8 mouse cellular contexts compared by ENCODE assay signal in the genomic region with DNA sequence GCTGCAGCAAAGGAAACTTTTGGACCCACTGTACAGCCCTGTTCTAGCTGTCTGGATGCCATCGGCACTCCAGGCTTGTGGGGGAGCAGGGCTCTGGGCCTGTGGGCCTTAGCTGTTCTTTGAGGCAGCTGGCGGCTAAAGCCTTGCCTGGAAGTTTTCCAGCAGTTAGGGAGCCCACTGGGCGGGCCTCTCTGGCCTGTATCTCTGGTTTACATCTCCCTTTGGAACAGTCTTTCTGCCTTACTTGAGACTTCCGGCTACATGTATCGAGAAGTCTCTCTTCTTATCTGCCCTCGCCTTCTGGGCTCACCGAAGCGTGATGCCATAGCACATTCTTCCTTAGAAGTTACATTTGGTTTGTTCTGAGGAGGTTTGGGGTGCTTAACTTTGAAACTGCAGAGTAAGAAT.
DNase-seq lines count a peak whose midpoint lies in the region; ATAC-seq lines count a peak whose summit lies in the region.

No protein-coding gene starts in this region.

- intact Hi-C loops in gastrocnemius, postnatal 14 days (cut with DNase I; ENCODE audit: low total_unique reads), result no loop called here
- intact Hi-C loops in left cerebral cortex, postnatal 36 days (cut with DNase I), result no loop called here

- DNase-seq in gastrocnemius, postnatal 14 days, result peak; percentile 44
- no peak for DNase-seq in gastrocnemius, adult 18-20 months (ENCODE audit: low spot score)
- DNase-seq in spleen, adult 12 weeks (ENCODE audit: low spot score), result peak; percentile 57
- no peak for DNase-seq in spleen, adult 18-20 months
- no peak for DNase-seq in liver, embryonic 11.5 days (ENCODE audit: low spot score)
- no peak for DNase-seq in thymus, postnatal 14 days
- no peak for DNase-seq in left cerebral cortex, postnatal 36 days (ENCODE audit: low spot score in 2 of 2)

- no peaks in the 10 kb centered on the region for H3K9me3 ChIP-seq in liver, embryonic 11.5 days (ENCODE audit: control insufficient read depth, low read length)
- H3K9me3 ChIP-seq in stomach, embryonic 16.5 days (replicated peaks; ENCODE audit: control insufficient read depth, low read length), result no peaks in the 10 kb centered on the region

- no peaks in the 10 kb centered on the region for H3K36me3 ChIP-seq in liver, embryonic 11.5 days (ENCODE audit: control insufficient read depth, insufficient read depth, low read length)
- H3K36me3 ChIP-seq in stomach, embryonic 16.5 days (ENCODE audit: control insufficient read depth, insufficient read depth, low read length), result no peaks in the 10 kb centered on the region

- peak; percentile 88 for ATAC-seq in liver, embryonic 11.5 days (replicated peaks; ENCODE audit: low FRiP score)
- ATAC-seq in stomach, embryonic 16.5 days (ENCODE audit: insufficient read depth, low FRiP score), result peak; percentile 85

- H3K4me3 ChIP-seq in liver, embryonic 11.5 days (ENCODE audit: low read depth, low read length), result no peak overlapping the region
- H3K4me3 ChIP-seq in stomach, embryonic 16.5 days (replicated peaks; ENCODE audit: low read length), result no peak overlapping the region

- WGBS in liver, embryonic 11.5 days, result 42% methylated on average over 8 of the region's 8 CpGs
- 25% methylated on average over 8 of the region's 8 CpGs for WGBS in stomach, embryonic 16.5 days

- H3K4me1 ChIP-seq in liver, embryonic 11.5 days (replicated peaks; ENCODE audit: control insufficient read depth, insufficient read depth, low read length), result peaks cover 23% of the 10 kb centered on the region
- peaks cover 46% of the 10 kb centered on the region for H3K4me1 ChIP-seq in stomach, embryonic 16.5 days (ENCODE audit: control insufficient read depth, insufficient read depth, low read length)

- H3K9ac ChIP-seq in liver, embryonic 11.5 days (ENCODE audit: low read depth, low read length), result peak overlapping the region; percentile 58
- peak overlapping the region; percentile 55 for H3K9ac ChIP-seq in stomach, embryonic 16.5 days (ENCODE audit: low read length)

- peak overlapping the region; percentile 53 for H3K4me2 ChIP-seq in liver, embryonic 11.5 days
- H3K4me2 ChIP-seq in stomach, embryonic 16.5 days (ENCODE audit: low read depth, low read length), result no peak overlapping the region

- H3K27me3 ChIP-seq in liver, embryonic 11.5 days (replicated peaks; ENCODE audit: control insufficient read depth, insufficient read depth, low read length), result no peaks in the 10 kb centered on the region
- no peaks in the 10 kb centered on the region for H3K27me3 ChIP-seq in stomach, embryonic 16.5 days (ENCODE audit: control insufficient read depth, insufficient read depth, low read length)

- H3K27ac ChIP-seq in liver, embryonic 11.5 days (ENCODE audit: low read depth, low read length), result peak overlapping the region; percentile 85
- peak overlapping the region; percentile 74 for H3K27ac ChIP-seq in stomach, embryonic 16.5 days (ENCODE audit: low read length)

Comparison
In these comparisons a context has a peak if more than half of its experiments do, and no peak if none do; other contexts are left out.
1. DNase-seq: peak in gastrocnemius, postnatal 14 days (single experiment) and spleen, adult 12 weeks (single experiment); none in gastrocnemius, adult 18-20 months (single experiment), spleen, adult 18-20 months (0 of 2), liver, embryonic 11.5 days (single experiment), thymus, postnatal 14 days (single experiment) and left cerebral cortex, postnatal 36 days (0 of 2).